Mouse (Mus musculus) lung, embryonic 16.5 days (tissue): ENCODE measurements at regions not wholly inside any gene's neighbourhood (a gene's known extent, or its start where the extent isn't known, plus 50 kb on each side); places are given as distances from the start of the nearest gene placed in this dataset.

Source experiments
- ATAC-seq: fragments of 200-750 bp; cut with Nextera tagmentation; 2 replicates; pipeline ENCODE4 v1.8.0; 2017; ENCODE audit warnings: low read depth, mild to moderate bottlenecking, moderate library complexity
- H3K27ac ChIP-seq: fragments of 300-500 bp; sonication (generic); 2 replicates; pipeline ENCODE4 v1.5.1; 2014; ENCODE audit warnings: mild to moderate bottlenecking, control low read depth, low read length
- H3K27me3 ChIP-seq: fragments of 300-500 bp; sonication (generic); 2 replicates; pipeline ENCODE4 v1.6.1; 2014; ENCODE audit warnings: low read depth, low read length, mixed read lengths; ENCODE audit not compliant: control insufficient read depth, insufficient read depth
- H3K36me3 ChIP-seq: fragments of 300-500 bp; sonication (generic); 2 replicates; pipeline ENCODE4 v1.6.1; 2014; ENCODE audit warnings: low read length; ENCODE audit not compliant: control insufficient read depth, insufficient read depth
- H3K4me1 ChIP-seq: fragments of 300-500 bp; sonication (generic); replicated peaks from 2 replicates; pipeline ENCODE4 v1.6.1; 2014; ENCODE audit warnings: low read length, mixed read lengths; ENCODE audit not compliant: control insufficient read depth, insufficient read depth
- H3K4me2 ChIP-seq: fragments of 300-500 bp; sonication (generic); 2 replicates; pipeline ENCODE4 v1.6.1; 2014; ENCODE audit warnings: low read depth, low read length, control low read depth
- H3K4me3 ChIP-seq: fragments of 300-500 bp; sonication (generic); 2 replicates; pipeline ENCODE4 v1.5.1; 2014; ENCODE audit warnings: mild to moderate bottlenecking, low read length, control low read depth
- H3K9ac ChIP-seq: fragments of 300-500 bp; sonication (generic); 2 replicates; pipeline ENCODE4 v1.6.1; 2014; ENCODE audit warnings: low read length, control low read depth
- H3K9me3 ChIP-seq: fragments of 300-500 bp; sonication (generic); 2 replicates; pipeline ENCODE4 v1.6.1; 2016; ENCODE audit warnings: low read length; ENCODE audit not compliant: control insufficient read depth
- WGBS: fragments of 180-500 bp; shearing (Covaris S2); extraction: QIAGEN DNeasy Blood & Tissue Kit; methylation state at CpG from one replicate; pipeline ENCODE4 v1.1.7; 2014; 5-methylcytosine and 5-hydroxymethylcytosine counted together

DNA sequence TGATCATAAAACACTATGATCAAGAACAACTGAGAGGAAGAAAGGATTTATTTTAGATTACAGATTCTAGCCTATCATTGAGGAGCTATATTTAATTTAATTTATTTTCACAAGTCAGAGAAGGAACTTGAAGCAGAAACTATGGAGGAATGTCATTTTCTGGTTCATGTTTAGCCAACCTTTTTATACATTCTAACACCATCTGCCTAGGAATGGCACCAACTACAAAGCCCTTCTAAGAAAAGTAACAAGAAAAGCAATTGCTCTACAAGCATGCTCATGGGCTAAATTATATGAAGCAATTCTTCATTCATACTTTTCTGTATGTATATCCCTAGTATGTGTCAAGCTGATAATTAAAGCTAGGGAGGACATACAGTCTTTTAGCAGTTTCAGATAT, 155.0 kb upstream of the Vwde start:
- no peaks in the 10 kb centered on the region for H3K9me3 ChIP-seq
- H3K9ac ChIP-seq: no peak overlapping the region
- H3K27ac ChIP-seq: no peak overlapping the region
- H3K4me2 ChIP-seq: no peak overlapping the region
- H3K4me1 ChIP-seq: no peaks in the 10 kb centered on the region
- H3K36me3 ChIP-seq: no peaks in the 10 kb centered on the region
- no peak for ATAC-seq
- H3K27me3 ChIP-seq: no peaks in the 10 kb centered on the region
- no peak overlapping the region for H3K4me3 ChIP-seq

DNA sequence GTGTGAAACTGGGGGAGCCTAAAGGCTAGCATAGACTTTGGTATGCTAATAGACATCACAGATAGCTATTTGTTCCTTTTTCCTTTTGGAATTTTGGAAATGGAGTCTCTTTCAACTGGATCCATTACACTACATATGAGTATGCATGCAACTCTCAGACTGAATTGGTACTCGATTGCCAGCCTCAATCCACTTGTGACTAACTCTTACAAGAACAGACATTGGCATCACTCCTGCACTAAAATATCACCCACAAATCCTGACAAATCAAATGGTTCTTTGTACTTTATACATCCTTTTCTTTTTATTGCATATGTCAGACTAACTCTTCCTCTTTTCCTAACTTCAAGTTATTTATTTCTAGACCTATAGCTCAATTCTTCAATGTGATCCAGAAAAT, 149.1 kb upstream of the Vwde start:
- no peaks in the 10 kb centered on the region for H3K27me3 ChIP-seq
- no peak for ATAC-seq
- H3K36me3 ChIP-seq: no peaks in the 10 kb centered on the region
- H3K27ac ChIP-seq: no peak overlapping the region
- no peak overlapping the region for H3K4me2 ChIP-seq
- H3K4me3 ChIP-seq: no peak overlapping the region
- WGBS: 86% methylated on average over 1 of the region's 1 CpGs
- H3K9ac ChIP-seq: no peak overlapping the region
- H3K4me1 ChIP-seq: no peaks in the 10 kb centered on the region
- H3K9me3 ChIP-seq: no peaks in the 10 kb centered on the region

DNA sequence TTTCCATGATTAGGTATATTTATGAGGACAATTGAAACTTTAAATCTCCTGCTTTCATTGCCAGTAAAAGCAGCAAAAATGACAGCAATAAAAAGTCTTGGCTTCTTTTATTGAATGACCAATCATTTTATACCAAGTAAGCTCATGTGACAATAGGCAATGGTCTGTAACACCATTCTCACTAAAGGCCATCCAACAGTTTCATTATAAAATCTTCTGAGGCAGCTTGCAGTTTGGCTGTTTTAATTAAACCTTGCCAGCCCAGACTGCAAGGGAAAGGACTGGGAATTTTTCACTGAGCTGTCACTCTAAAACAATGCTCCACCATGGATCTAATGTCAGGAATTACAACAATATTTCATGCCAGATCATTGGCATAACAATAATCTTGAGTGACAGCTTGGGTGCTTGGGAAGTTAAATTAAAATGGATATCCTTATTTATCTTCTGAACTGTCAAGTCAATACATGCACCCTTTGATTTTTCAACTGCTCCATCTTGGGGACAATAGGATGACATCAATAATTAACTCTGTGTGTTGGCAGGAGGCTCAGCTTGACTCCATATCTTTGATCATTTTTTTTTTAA, 145.0 kb upstream of the Vwde start:
- no peaks in the 10 kb centered on the region for H3K4me1 ChIP-seq
- no peaks in the 10 kb centered on the region for H3K9me3 ChIP-seq
- H3K4me3 ChIP-seq: no peak overlapping the region

More for the DNA sequence above, 145.0 kb upstream of the Vwde start:
- no peak for ATAC-seq
- H3K4me2 ChIP-seq: no peak overlapping the region
- no peak overlapping the region for H3K9ac ChIP-seq
- H3K36me3 ChIP-seq: no peaks in the 10 kb centered on the region
- H3K27ac ChIP-seq: no peak overlapping the region
- H3K27me3 ChIP-seq: no peaks in the 10 kb centered on the region
